Mouse (Mus musculus): ENCODE measurements around the gene Mfn2.
A peak's percentile ranks its signal among the peaks of the same experiment; 100 is the strongest.

The Mfn2 gene

DNA sequence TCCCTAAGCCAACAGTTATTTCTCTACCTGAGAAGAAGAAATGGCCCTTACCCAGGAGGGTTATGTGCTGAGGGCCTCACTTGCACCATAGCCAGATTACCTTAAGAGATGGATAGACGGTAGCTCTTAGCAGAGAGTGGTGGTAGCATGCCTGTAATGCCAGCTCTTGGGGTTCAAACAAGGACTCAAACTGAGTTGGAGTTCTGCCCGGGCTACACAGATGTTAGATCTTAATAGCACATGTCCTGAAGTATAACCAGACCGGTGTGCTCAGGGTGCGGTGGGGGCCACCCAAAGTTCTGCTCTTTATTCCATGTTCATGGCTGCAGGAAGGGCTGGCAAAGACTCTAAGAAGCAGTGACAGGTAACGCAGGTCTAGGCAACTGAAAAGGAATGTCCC lies 5.0 kb upstream of the Mfn2 start:
- no peak for DNase-seq

DNA sequence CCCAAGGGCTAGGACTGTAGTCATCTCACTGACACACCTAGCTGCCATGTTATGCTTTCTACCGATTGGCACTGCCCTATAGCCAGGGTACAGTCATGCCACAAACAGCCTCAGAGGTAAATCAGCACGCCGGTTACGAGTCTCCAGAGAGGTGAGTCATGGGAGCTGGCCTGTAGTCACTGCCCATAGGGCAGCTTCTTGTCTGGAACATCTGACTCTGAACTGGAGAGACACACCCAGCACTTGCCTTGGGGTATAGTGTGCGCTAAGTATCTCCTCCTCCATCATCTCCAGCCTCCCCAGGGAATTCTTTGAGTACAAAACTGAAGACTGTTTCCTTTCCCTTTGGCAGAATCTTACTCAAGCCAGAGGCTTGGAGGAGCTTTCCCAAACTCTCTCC lies 1.7 kb upstream of the Mfn2 start:
- no peak for DNase-seq

DNA sequence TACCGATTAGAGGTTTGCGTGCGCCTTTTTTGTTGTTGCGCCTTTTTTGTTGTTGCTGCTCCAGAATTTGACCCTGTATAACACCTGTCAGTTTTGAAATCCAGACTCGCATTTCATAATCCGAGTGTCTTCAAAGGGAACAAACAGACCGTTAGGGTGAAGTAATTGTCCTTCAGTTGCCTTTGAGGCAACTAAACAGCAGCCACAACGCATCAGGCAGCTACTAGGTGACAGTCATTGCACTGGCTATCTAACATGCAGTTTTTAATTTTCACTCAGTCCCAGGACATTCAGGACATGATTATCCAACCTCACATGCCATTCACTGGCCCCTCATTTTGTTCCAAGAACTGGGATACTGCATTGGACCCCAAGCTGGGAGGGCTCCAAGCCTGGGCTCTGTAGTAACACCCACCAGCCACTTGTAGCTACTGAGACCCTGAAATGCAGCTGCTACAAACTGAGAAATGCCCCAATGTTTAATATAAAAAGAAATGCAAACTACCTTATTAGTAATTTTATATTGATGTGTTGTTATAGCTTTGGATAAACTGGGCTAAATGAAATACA lies 671 bp upstream of the Mfn2 start:
- DNase-seq, result no peak

DNA sequence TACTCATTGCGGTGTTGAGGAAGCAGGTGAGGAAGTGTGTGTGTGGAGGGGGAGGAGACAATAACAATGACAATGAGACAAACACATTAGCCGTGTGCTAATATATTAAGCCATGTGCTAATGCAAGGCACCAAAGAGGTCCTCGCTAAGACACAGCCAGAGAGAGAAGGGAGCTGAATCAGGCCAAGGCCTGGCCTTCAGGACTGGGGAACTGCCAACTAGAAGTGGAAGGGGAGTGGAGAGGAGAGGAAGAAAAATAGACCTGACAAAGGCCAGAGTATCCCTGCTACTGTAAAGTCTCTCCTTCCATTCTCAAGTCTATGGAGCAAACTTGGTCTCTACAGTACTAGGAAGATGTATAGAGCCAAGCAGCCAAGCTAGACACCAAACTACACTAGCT lies 903 bp downstream of the Mfn2 start:
- no peak for DNase-seq

DNA sequence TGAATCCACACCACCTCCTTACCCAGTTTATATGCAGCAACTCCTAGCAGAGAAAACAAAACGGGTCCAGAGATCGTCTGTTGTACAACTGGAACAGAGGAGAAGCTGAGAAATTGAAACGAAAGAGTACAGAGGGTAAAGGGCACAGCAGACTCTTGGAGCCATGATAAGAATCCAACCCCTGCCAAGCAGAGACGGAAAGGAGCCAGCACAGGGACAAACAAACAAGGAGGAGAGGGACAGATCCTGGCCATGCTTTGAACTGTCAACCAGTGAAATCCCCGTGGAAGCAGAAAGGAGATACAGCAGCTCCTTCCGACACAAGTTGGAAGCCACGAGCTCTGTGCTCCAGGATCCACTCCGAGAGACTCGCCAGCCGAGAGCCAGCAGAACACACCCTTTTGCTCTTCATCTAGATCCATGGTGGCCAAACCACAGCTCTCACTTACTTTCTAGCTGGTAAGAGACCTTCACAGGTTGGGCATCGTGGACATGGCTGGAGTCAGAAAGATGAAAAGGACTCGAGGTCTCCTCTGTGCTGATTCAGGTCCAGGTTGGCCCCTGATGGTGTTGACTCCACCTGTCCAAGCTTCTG lies 1.5 kb downstream of the Mfn2 start:
- DNase-seq, result no peak

DNA sequence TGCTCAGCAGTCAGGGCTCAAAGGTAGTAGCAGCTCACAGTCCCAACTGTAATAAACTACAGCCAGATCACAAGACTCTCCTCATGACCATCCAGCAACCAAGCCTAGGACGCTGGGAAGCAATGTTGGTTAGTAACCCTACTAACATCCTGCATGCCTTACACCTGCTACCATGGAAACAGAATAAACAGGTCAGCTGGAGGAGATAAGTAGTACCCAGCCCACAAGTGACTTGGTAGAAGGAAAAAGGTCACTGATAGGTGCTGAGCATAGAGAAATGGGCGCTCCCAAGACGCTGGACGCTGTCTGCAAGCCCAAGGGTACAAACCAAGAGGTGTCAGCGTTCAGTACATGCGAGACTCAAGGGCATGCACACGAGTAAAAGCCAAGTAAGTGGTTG lies 4.1 kb downstream of the Mfn2 start:
- DNase-seq, result no peak

DNA sequence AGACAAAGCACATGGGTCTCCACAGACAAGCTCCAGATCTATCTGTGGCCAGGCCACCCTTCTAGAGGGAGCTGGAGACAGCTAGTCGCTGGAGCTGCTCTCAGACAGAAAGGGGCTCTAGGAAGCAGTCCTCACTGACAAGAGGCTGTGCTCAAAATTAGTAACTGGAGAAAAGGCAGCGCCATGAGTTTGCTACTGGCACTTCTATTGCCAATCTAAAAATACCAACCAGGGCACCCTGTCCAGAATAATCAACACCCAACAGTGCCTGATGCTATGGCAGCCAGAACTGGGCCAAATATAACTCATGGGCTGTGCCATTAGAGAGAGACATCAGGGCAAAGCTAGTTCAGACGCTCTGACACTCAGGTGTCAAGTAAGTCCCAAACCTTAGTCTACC lies 7.2 kb downstream of the Mfn2 start:
- DNase-seq, result no peak

DNA sequence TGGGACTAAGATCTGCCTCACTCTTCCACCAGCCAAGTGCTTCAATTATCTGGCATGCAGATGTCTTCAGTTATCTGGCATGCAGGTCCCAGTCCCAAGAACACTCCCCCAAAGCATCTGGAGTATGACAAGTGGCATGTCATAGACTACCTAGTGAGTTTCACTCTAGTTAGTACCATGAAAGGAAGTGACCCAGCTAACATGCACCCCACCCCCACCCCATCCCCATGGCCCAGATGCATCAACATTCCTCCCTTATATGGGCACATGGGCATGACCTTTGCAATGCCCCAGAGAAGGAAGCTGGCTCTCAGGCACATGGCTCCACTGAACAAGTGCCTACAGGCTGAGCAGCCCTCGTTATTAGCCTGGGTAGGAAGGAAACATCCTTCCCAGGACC lies 8.1 kb downstream of the Mfn2 start:
- DNase-seq, result no peak

DNA sequence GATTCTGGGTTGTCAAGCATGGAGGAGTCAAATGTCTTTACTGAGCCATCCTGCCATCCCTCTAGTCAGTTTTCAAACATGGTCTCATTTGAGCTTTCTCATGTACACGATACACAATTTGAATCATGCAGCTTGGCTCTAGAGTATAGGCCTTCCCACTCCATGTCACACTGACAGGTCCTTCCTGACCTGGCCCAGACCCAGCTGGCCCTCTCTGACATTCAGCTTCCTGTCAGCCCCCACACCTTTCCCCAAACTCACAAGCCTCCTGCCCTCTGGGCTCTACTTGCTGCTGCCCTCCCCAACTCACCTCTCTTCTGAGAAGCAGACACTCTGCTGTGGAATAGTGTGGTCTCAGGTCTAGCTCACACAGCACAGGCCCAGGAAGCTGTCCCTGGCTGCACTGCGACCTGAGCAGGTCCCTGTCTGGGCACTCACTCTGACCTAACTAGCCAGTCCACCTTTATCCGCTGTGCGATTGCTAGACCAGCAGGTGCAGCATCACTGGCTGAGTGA lies 8.6 kb downstream of the Mfn2 start:
- no peak for DNase-seq

DNA sequence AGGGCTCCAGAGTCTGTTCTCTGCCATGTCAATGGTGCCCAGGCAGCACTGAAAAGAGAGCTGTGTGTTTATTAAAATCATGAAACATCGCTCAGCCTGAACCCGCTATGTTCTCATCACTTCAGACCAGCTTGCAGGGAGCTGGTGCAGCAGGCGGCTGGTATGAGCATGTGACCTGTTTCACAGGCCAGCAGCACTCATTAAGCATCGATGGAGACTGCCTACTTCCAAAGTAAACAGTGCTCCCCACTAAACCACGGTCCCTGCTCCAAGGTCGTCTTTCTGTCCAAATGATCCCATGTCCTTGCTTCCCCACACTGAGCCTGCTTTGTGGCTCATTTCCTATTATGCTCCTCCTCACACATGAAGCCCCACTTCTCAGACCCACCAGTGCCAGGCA lies 14.2 kb downstream of the Mfn2 start:
- DNase-seq, result no peak

DNA sequence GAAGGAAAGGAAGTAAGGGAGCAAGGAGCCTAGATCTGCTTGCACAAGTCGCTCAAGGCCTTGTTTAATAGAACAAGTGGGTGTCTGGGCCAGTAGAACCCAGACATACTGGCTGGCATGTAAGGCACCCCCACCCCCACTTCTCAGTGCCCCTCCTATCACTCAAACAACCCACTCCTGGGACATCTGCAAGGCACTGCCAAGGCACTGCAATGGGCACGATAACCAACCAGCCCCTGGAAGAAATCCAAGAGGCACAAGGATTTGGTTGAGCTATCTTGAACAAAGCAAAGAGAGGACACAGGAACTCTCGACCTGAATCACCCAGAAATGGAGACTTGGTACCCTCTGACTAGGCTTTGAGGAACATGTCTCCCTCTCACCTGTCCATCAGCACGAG lies 16.3 kb downstream of the Mfn2 start:
- no peak for DNase-seq

DNA sequence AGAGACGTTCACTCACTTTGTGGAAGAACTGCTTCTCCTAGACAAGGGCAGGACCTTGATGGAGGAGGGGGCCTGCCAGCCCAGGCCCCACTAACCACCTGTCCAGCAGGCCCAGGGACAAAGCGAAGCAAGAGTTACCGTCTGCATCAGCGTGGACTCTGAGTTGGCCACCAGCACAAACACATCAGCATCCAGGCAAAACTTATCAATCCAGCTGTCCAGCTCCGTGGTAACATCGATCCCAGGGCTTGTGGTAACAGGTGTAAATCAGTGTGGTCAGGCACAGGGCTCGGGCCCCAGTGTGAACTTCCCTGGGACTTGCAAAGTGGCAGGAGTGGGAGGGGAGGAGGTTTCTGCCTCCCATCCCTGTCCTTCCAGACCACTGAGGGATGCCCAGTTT lies 17.2 kb downstream of the Mfn2 start:
- no peak for DNase-seq

DNA sequence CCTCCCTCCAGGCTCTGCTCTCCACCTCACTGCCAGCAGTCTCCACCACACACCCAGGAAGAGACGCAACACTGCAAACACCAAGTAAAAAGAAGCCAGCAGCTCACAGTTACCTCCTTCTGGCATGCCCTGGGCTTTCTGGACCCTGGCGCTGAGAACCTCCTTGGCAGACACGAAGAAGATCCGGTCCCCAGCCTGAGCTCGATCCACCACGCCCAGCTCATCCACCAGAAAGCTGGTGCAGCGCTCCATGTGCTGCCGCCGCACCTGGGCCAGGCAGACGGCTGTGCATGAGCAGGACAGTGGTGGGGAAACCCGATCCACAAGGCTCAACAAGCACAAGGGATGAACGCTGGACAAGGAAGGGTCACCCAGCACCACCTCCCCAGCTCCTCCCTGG lies 18.3 kb downstream of the Mfn2 start:
- DNase-seq, result no peak

DNA sequence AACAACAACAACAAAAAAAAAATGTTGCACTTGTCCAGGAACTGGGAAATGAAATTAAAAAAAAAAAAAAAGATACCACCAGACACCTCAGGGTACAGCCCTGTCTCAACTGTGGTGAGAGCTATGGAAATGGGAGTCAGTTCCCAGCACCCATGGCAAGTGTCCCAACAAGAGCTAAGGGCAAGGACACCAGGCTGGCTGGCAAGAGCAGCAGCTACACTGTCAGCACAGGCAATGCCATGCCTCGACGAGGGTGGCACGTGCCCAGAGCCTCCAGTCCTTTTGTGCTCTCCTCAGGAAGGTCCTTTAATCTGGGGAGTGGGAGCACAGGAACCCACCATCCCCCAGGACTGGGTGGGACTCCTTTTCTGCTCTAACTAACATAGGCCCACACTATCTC lies 20.4 kb downstream of the Mfn2 start:
- no peak for DNase-seq

DNA sequence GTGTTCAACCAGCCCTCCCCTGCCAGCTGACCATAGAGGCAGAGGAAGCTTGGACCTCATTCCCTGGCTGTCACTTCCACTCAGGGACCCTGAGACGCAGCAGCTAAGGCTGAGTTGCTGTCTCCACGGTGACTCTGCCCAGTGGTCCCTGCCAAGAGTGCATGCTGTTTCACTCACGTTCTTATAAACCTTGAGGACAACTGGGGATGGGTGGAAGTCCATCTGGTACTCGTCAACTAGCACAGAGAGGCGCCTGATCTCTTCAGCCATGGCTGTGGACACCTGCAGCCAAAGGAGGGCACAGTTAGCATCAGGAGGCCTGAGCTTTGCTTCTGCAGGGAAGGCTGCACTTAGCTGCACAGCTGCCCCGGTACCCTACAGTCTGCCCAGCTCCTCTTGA lies 21.5 kb downstream of the Mfn2 start:
- DNase-seq, result no peak

DNA sequence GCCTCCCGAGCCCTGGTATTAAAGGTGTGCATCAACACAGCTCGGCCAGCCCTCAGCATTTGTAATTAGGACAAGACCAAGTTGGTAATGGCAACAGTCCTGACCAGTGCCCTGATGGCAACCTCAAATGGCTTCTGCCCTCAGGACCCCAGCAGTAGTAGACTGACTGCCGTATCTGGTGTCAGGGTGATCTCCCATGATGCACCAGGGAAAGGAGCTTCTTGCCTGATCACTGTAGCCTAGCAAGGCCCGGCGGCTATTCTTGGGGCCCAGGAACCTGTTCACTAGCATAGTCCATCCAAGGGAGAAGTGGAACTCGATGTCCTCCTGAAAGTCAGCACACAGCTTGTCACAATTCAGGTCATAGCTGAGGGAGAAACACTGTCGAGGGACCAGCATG lies 22.7 kb downstream of the Mfn2 start:
- no peak for DNase-seq

DNA sequence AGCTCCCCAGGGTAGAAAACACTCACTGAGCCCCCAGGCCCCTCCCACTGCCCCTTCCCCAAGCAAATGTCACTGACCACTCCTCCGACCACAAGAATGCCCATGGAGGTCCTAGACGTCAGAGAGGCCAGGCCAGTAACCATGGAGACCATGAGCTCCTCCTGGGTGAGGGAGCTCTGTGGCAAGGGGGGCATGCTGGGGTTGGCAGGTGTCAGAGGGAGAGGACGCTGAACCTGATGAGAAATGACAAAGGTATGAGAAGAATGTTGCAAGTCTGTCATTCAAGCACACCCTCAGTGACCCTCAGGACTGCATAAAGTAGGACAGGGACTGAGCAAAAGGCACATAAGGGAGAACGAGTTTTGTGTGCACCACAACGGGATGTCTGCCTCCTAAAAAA lies 24.6 kb downstream of the Mfn2 start:
- DNase-seq, result no peak

DNA sequence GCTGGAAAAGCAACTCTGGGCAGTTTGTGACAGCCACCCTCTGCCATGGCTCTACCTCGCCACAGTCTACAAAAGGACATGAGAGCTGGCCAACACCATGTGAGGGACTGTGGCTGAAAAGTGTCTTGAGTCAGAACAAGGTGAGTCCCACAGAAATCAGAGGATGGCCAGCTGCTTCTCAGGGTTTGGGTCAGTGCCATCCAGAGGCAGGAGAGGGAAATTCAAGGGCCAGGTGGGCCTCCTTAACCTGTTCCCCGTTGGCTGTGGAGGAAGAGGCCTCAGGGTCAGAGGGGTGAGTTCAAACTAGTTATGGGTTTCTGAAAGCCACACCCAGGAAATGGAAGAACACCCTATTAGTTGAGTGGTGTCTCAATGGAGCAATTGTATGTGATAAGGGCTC lies 25.0 kb downstream of the Mfn2 start:
- no peak for DNase-seq

DNA sequence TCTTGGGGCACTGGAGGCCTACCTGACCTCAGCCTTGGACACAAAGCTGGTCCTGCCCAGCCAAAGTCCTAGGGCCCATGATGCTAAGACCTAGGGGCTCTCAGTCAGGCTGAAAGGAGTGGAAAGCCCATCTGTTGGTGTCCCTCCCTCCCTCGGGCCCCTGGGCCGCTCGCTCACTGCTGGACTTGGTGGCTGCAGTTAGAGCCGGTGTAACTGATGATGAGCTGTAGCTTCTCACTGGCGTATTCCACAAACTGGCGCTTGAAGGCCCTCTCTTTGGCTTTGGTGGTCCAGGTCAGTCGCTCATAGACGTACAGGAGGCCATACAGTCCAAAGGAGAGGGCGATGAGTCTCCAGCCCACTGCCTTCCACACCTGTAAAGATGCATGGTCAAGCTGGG lies 26.0 kb downstream of the Mfn2 start:
- no peak for DNase-seq

DNA sequence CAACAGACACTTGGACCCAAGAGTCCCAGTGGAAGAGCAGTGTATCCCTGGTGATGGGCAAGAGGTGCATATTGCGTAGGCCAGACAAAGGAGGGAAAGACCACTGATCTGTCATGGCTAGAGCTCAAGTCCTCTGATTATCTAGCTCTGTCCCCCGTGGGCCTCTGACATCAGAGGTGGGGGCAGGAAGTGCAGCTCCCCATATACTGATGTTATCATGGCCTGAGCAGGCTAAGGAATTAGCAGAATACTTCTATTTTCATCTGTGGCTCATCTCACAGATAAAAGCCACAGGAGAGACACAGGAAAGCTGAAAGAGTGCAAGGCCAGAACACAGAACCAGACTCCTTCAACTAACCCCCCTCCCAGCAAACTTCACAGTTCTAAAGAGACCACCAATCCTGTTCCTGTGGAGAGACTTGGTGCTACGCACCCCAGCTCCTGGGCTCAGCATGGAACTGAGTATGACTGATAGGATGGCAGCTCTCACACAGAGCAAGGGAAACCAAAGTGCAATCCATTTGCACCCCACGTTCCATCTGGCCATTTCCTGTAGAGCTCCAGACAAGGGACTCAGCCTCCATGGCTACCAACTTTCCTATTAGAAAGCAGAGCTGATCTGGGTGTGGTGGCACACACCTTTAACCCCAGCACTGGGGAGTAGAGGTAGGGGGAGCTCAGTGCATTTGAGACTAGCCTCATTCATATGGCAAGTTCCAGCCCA lies 28.5 kb downstream of the Mfn2 start:
- no peak for DNase-seq

DNA sequence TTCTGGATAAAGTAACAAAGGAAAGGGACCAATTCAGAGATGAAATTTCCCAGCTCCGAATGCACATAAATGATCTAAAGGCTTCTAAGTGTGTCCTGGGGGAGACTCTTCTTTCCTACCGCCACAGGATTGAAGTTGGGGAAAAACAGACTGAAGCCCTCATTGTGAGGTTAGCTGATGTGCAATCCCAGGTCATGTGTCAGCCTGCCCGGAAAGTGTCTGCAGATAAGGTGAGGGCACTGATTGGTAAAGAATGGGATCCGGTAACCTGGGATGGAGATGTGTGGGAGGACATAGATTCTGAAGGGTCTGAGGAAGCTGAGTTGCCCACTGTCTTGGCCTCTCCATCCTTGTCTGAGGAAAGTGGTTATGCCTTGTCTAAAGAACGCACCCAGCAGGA lies 35.3 kb downstream of the Mfn2 start:
- no peak for DNase-seq

DNA sequence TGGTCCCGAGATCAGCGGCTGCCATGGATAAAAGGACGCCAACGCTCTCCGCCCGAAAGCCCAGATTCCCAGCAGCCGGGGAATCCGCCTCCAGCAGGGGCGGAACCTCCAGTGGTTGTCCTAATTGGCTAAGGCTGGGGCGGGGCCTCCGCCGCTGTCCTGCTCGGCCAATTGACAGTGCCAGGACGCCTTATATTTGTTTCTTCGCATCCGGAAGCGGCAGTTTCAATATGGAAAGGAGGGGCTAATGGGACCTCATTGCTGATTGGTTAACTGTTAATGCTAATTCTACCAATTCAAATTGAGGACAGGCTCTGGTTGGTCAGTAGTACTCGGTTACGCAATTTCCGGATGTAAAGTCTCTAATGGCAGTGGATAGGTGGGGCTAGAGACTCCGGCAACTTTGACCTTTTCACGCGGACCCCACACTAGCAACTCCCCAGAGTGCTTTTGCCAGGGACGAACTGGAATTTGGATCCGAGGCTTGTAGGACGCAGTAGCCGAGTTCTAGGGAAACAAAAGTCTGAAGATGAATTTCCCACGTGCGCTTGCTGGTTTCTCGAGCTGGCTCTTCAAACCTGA lies 36.0 kb downstream of the Mfn2 start, which contains the start of the genes Miip and Fv1:
TSS of gene Miip (minus strand) at position 367 of the 582 bp plus-strand sequence.
TSS of gene Fv1 (plus strand) at position 530 of the 582 bp plus-strand sequence.
- DNase-seq, result peak; percentile 90

DNA sequence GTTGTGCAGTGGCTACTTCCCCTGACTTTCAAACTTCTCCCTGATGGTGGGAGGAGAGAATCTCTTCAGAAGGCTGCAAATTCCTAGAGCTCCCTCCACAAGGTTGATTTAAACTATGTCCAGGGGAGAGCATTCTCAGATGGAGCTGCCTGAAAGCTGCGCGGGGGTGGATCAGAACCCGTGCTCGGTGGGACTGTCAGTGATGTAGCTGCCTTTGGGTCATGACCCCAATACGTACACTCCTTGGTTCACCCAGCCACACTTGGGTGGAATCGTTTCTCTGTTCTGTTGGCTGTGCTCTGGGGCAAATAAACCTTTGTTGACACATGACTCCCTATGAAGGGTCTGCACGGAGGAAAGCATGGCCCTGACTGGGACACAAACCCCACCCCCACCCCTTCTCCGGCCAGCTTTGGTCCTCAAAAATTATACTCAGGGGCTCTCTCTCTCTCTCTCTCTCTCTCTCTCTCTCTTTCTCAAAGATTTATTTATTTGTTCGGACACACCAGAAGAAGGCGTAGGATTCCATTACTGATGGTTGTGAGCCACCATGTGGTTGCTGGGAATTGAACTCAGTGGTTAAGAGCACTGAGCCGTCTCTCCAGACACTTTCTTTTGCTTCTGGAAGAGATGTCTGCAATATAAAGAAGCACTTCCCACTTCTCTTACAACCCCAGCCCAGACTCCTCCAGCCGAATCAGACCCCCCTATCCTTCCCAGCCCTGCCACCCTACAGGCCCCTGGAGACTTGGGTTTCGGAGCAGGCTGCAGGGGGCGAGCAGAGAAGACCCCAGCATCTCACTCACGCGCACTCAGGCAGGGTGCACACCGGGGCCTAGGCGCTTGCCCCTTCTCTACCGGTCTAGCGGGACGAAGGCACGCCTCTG lies 36.7 kb downstream of the Mfn2 start:
- DNase-seq, result no peak
